Mouse (Mus musculus): Measurements from ENCODE around the gene Clcn2. TPM values are rescaled to one million over a fixed set of nuclear protein-coding genes. Genes with fewer than 3 reads are reported as not detected.

The Clcn2 gene
- 3.9 and 4.3 TPM in 2 replicates for polyA plus RNA-seq (2015; fragmentation: Nextera tagmentation; extraction: Ambion mirVana)

GRCm38 (mm10) chr16:20717181-20717977, at the start of gene Clcn2, which contains the start of gene Polr2h:
Gene Clcn2, minus strand, starts transcription at chr16:20717746.
Gene Polr2h, plus strand, starts transcription at chr16:20717665.
- WGBS: under 1% methylated on average over 62 of the region's 62 CpGs
- Histone ChIP-seq H3K4me1 (peaks cover 38% of the 10 kb centered on the region), H3K27ac (replicated peaks) (peak within 1 kb of the TSS; percentile 97), H3K9ac (peak within 1 kb of the TSS; percentile 87), H3K4me3 (peak within 1 kb of the TSS; percentile 67), H3K9me3 (no peaks in the 10 kb centered on the region), H3K27me3 (replicated peaks) (no peaks in the 10 kb centered on the region), H3K36me3 (peaks cover 34% of the 10 kb centered on the region), H3K4me2 (peak within 1 kb of the TSS; percentile 97)
- ATAC-seq (ENCODE audit: extremely low read depth, insufficient number of reproducible peaks, low FRiP score, low TSS enrichment): peak; percentile 79

GRCm38 (mm10) chr16:20765244-20765643, 47.7 kb upstream of the Clcn2 start:
- no peak for ATAC-seq (ENCODE audit: extremely low read depth, insufficient number of reproducible peaks, low FRiP score, low TSS enrichment)
- H3K27me3 ChIP-seq (replicated peaks): 0 out of 2 replicates have a peak, but pooled peaks cover 3% of the 10 kb centered on the region
- no peak overlapping the region for H3K9ac ChIP-seq
- no peaks in the 10 kb centered on the region for H3K36me3 ChIP-seq
- H3K9me3 ChIP-seq: no peaks in the 10 kb centered on the region
- no peaks in the 10 kb centered on the region for H3K4me1 ChIP-seq
- no peak overlapping the region for H3K4me2 ChIP-seq
- 41% methylated on average over 9 of the region's 9 CpGs for WGBS
- no peak overlapping the region for H3K27ac ChIP-seq (replicated peaks)
- no peak overlapping the region for H3K4me3 ChIP-seq

- Histone ChIP-seq H3K27me3 (replicated peaks) (0 out of 2 replicates have a peak, but pooled peaks cover 3% of the 10 kb centered on the region), H3K4me1 (no peaks in the 10 kb centered on the region), H3K4me3 (no peak overlapping the region), H3K27ac (replicated peaks) (no peak overlapping the region), H3K4me2 (no peak overlapping the region), H3K9me3 (no peaks in the 10 kb centered on the region), H3K9ac (no peak overlapping the region), H3K36me3 (no peaks in the 10 kb centered on the region)
- ATAC-seq (ENCODE audit: extremely low read depth, insufficient number of reproducible peaks, low FRiP score, low TSS enrichment): no peak
- WGBS: 8% methylated on average over 3 of the region's 3 CpGs
Measured at GRCm38 (mm10) chr16:20761681-20762080, 44.1 kb upstream of the Clcn2 start.

GRCm38 (mm10) chr16:20757385-20757784, 39.8 kb upstream of the Clcn2 start:
- H3K4me1 ChIP-seq: no peaks in the 10 kb centered on the region
- H3K27me3 ChIP-seq (replicated peaks): no peaks in the 10 kb centered on the region
- no peaks in the 10 kb centered on the region for H3K36me3 ChIP-seq
- H3K4me3 ChIP-seq: no peak overlapping the region
- H3K9ac ChIP-seq: no peak overlapping the region
- H3K4me2 ChIP-seq: no peak overlapping the region
- WGBS: 56% methylated on average over 1 of the region's 1 CpGs
- no peaks in the 10 kb centered on the region for H3K9me3 ChIP-seq
- no peak for ATAC-seq (ENCODE audit: extremely low read depth, insufficient number of reproducible peaks, low FRiP score, low TSS enrichment)
- H3K27ac ChIP-seq (replicated peaks): no peak overlapping the region

GRCm38 (mm10) chr16:20756052-20756451, 38.5 kb upstream of the Clcn2 start:
- ATAC-seq (ENCODE audit: extremely low read depth, insufficient number of reproducible peaks, low FRiP score, low TSS enrichment): no peak
- Histone ChIP-seq H3K36me3 (no peaks in the 10 kb centered on the region), H3K9ac (no peak overlapping the region), H3K27ac (replicated peaks) (no peak overlapping the region), H3K9me3 (no peaks in the 10 kb centered on the region), H3K27me3 (replicated peaks) (no peaks in the 10 kb centered on the region), H3K4me1 (no peaks in the 10 kb centered on the region), H3K4me2 (no peak overlapping the region), H3K4me3 (no peak overlapping the region)
- 85% methylated on average over 5 of the region's 5 CpGs for WGBS

GRCm38 (mm10) chr16:20750518-20750917, 33.0 kb upstream of the Clcn2 start:
- Histone ChIP-seq H3K9ac (no peak overlapping the region), H3K27ac (replicated peaks) (no peak overlapping the region), H3K4me2 (no peak overlapping the region), H3K9me3 (no peaks in the 10 kb centered on the region), H3K4me1 (no peaks in the 10 kb centered on the region), H3K4me3 (no peak overlapping the region), H3K36me3 (no peaks in the 10 kb centered on the region), H3K27me3 (replicated peaks) (no peaks in the 10 kb centered on the region)
- 49% methylated on average over 8 of the region's 8 CpGs for WGBS
- no peak for ATAC-seq (ENCODE audit: extremely low read depth, insufficient number of reproducible peaks, low FRiP score, low TSS enrichment)

- Histone ChIP-seq H3K4me3 (no peak overlapping the region), H3K36me3 (no peaks in the 10 kb centered on the region), H3K9ac (no peak overlapping the region), H3K27me3 (replicated peaks) (no peaks in the 10 kb centered on the region), H3K4me2 (no peak overlapping the region), H3K4me1 (no peaks in the 10 kb centered on the region), H3K27ac (replicated peaks) (no peak overlapping the region), H3K9me3 (no peaks in the 10 kb centered on the region)
- ATAC-seq (ENCODE audit: extremely low read depth, insufficient number of reproducible peaks, low FRiP score, low TSS enrichment): no peak
- 61% methylated on average over 6 of the region's 6 CpGs for WGBS
Measured at GRCm38 (mm10) chr16:20746641-20747040, 29.1 kb upstream of the Clcn2 start.

GRCm38 (mm10) chr16:20739845-20740244, 22.3 kb upstream of the Clcn2 start:
- 81% methylated on average over 9 of the region's 9 CpGs for WGBS
- Histone ChIP-seq H3K4me3 (no peak overlapping the region), H3K9me3 (no peaks in the 10 kb centered on the region), H3K27me3 (replicated peaks) (peaks cover 46% of the 10 kb centered on the region), H3K36me3 (no peaks in the 10 kb centered on the region), H3K4me2 (no peak overlapping the region), H3K4me1 (no peaks in the 10 kb centered on the region), H3K27ac (replicated peaks) (no peak overlapping the region), H3K9ac (no peak overlapping the region)
- ATAC-seq (ENCODE audit: extremely low read depth, insufficient number of reproducible peaks, low FRiP score, low TSS enrichment): no peak

GRCm38 (mm10) chr16:20736823-20737222, 19.3 kb upstream of the Clcn2 start:
- no peak for ATAC-seq (ENCODE audit: extremely low read depth, insufficient number of reproducible peaks, low FRiP score, low TSS enrichment)
- peaks cover 20% of the 10 kb centered on the region for H3K4me1 ChIP-seq
- no peaks in the 10 kb centered on the region for H3K9me3 ChIP-seq
- H3K27me3 ChIP-seq (replicated peaks): peaks cover 75% of the 10 kb centered on the region
- H3K4me3 ChIP-seq: no peak overlapping the region
- no peak overlapping the region for H3K27ac ChIP-seq (replicated peaks)
- H3K36me3 ChIP-seq: no peaks in the 10 kb centered on the region
- no peak overlapping the region for H3K9ac ChIP-seq
- WGBS: 78% methylated on average over 5 of the region's 5 CpGs
- no peak overlapping the region for H3K4me2 ChIP-seq

- Histone ChIP-seq H3K4me2 (no peak overlapping the region), H3K36me3 (no peaks in the 10 kb centered on the region), H3K27ac (replicated peaks) (no peak overlapping the region), H3K4me3 (no peak overlapping the region), H3K27me3 (replicated peaks) (peaks cover 82% of the 10 kb centered on the region), H3K9me3 (no peaks in the 10 kb centered on the region), H3K9ac (no peak overlapping the region), H3K4me1 (peaks cover 20% of the 10 kb centered on the region)
- no peak for ATAC-seq (ENCODE audit: extremely low read depth, insufficient number of reproducible peaks, low FRiP score, low TSS enrichment)
- WGBS: 78% methylated on average over 7 of the region's 7 CpGs
Measured at GRCm38 (mm10) chr16:20736168-20736567, 18.6 kb upstream of the Clcn2 start.

GRCm38 (mm10) chr16:20735651-20736050, 18.1 kb upstream of the Clcn2 start:
- WGBS: 66% methylated on average over 5 of the region's 5 CpGs
- no peak overlapping the region for H3K4me2 ChIP-seq
- H3K36me3 ChIP-seq: no peaks in the 10 kb centered on the region
- H3K9me3 ChIP-seq: no peaks in the 10 kb centered on the region
- peaks cover 20% of the 10 kb centered on the region for H3K4me1 ChIP-seq
- ATAC-seq (ENCODE audit: extremely low read depth, insufficient number of reproducible peaks, low FRiP score, low TSS enrichment): no peak
- H3K9ac ChIP-seq: no peak overlapping the region
- no peak overlapping the region for H3K27ac ChIP-seq (replicated peaks)
- H3K27me3 ChIP-seq (replicated peaks): peaks cover 87% of the 10 kb centered on the region
- no peak overlapping the region for H3K4me3 ChIP-seq

All from heart, embryonic 13.5 days (tissue).